Mouse (Mus musculus) CH12.LX (cell line): ENCODE measurements around the gene Kcnj15. TPM values are rescaled to one million over a fixed set of nuclear protein-coding genes. Genes with fewer than 3 reads are reported as not detected.

Source experiments
- DNase-seq: peaks from one replicate; pipeline ENCODE4 v3.0.0-alpha.2; 2013; ENCODE audit errors: extremely low read depth
- H3K27ac ChIP-seq: 2 replicates; pipeline ENCODE4 v1.5.1; 2012; ENCODE audit warnings: low read depth, mild to moderate bottlenecking, control low read depth, moderate library complexity; ENCODE audit not compliant: insufficient read depth
- H3K27me3 ChIP-seq: replicated peaks from 2 replicates; pipeline ENCODE3; 2012; ENCODE audit warnings: inconsistent platforms
- H3K36me3 ChIP-seq, 2 experiments: replicated peaks in 1 of 2; 2 replicates each; pipeline versions ENCODE3 to v1.6.1; 2012; ENCODE audit warnings: inconsistent platforms in 1 of 2, low read length in 1 of 2, mild to moderate bottlenecking in 1 of 2, mixed read lengths in 1 of 2, moderate library complexity in 1 of 2; ENCODE audit not compliant: control insufficient read depth in 1 of 2, insufficient read depth in 1 of 2
- H3K4me1 ChIP-seq, 2 experiments: 2 replicates each; pipeline ENCODE4 v1.6.1; 2012; ENCODE audit warnings: inconsistent platforms in 1 of 2, moderate library complexity in 1 of 2; ENCODE audit not compliant: insufficient read depth in 2 of 2, control insufficient read depth in 1 of 2
- H3K4me2 ChIP-seq: 2 replicates; pipeline ENCODE4 v1.6.1; 2012; ENCODE audit warnings: low read depth, mild to moderate bottlenecking, control low read depth; ENCODE audit not compliant: poor library complexity, insufficient read depth, severe bottlenecking
- H3K4me3 ChIP-seq, 3 experiments: fragments of 150-350 bp in 1 of 3; sonication (generic) in 1 of 3; replicated peaks in 1 of 3; 2 replicates each; pipeline versions ENCODE3 to v1.5.1; 2011 to 2012; ENCODE audit warnings: low read depth in 2 of 3, low read length in 2 of 3, mild to moderate bottlenecking in 2 of 3, moderate library complexity in 2 of 3, control low read depth in 1 of 3, improper control_type of control experiment in 1 of 3, inconsistent platforms in 1 of 3, mixed read lengths in 1 of 3; ENCODE audit not compliant: poor library complexity in 1 of 3
- H3K79me2 ChIP-seq: replicated peaks from 2 replicates; pipeline ENCODE4 v1.6.1; 2012; ENCODE audit warnings: mild to moderate bottlenecking, moderate library complexity; ENCODE audit not compliant: control insufficient read depth, poor library complexity, insufficient read depth, severe bottlenecking; ENCODE audit errors: extremely low read depth
- H3K9ac ChIP-seq: 2 replicates; pipeline ENCODE4 v1.6.1; 2012; ENCODE audit warnings: low read depth, mild to moderate bottlenecking, control low read depth, moderate library complexity; ENCODE audit not compliant: insufficient read depth
- H3K9me3 ChIP-seq: replicated peaks from 2 replicates; pipeline ENCODE3; 2012; ENCODE audit warnings: low read length, inconsistent platforms, mixed read lengths
- BHLHE40 ChIP-seq: IDR thresholded peaks from 2 replicates; pipeline ENCODE4 v1.6.1; 2011; ENCODE audit warnings: mild to moderate bottlenecking, low read depth, low read length, improper control_type of control experiment
- CHD1 ChIP-seq: IDR thresholded peaks from 2 replicates; pipeline ENCODE4 v1.6.1; 2012; ENCODE audit warnings: low read depth, low read length, improper control_type of control experiment, inconsistent platforms
- CTCF ChIP-seq, 2 experiments: IDR thresholded peaks in 1 of 2; conservative IDR thresholded peaks in 1 of 2; 2 replicates each; pipeline ENCODE4 v1.5.1; 2011 to 2012; ENCODE audit warnings: low read depth in 2 of 2, low read length in 2 of 2, improper control_type of control experiment in 1 of 2, inconsistent platforms in 1 of 2, mild to moderate bottlenecking in 1 of 2, moderate library complexity in 1 of 2
- E2F4 ChIP-seq: IDR thresholded peaks from 2 replicates; pipeline ENCODE4 v1.6.1; 2011; ENCODE audit warnings: low read depth, low read length, improper control_type of control experiment; ENCODE audit not compliant: insufficient replicate concordance
- ELF1 ChIP-seq: IDR thresholded peaks from 2 replicates; pipeline ENCODE4 v1.6.1; 2014; ENCODE audit warnings: low read depth, mild to moderate bottlenecking, inconsistent platforms, low read length, improper control_type of control experiment
- GABPA ChIP-seq: IDR thresholded peaks from 2 replicates; pipeline ENCODE4 v1.6.1; 2012; ENCODE audit warnings: low read depth, low read length, improper control_type of control experiment, inconsistent platforms; ENCODE audit not compliant: insufficient replicate concordance
- HCFC1 ChIP-seq: IDR thresholded peaks from 2 replicates; pipeline ENCODE4 v1.6.1; 2012; ENCODE audit warnings: low read depth, mild to moderate bottlenecking, inconsistent platforms, low read length, improper control_type of control experiment
- IRF4 ChIP-seq: IDR thresholded peaks from 2 replicates; pipeline ENCODE4 v1.6.1; 2014; ENCODE audit warnings: low read depth, mild to moderate bottlenecking, inconsistent platforms, low read length, improper control_type of control experiment
- JUN ChIP-seq: IDR thresholded peaks from 2 replicates; pipeline ENCODE4 v1.6.1; 2011; ENCODE audit warnings: low read depth, mild to moderate bottlenecking, low read length, improper control_type of control experiment, moderate library complexity; ENCODE audit not compliant: insufficient read depth
- KAT2A ChIP-seq: IDR thresholded peaks from 2 replicates; pipeline ENCODE4 v1.6.1; 2012; ENCODE audit warnings: low read length, improper control_type of control experiment, inconsistent platforms; ENCODE audit not compliant: insufficient replicate concordance
- MAFK ChIP-seq: IDR thresholded peaks from 2 replicates; pipeline ENCODE4 v1.6.1; 2011; ENCODE audit warnings: low read length, improper control_type of control experiment; ENCODE audit not compliant: insufficient replicate concordance
- MAZ ChIP-seq: IDR thresholded peaks from 2 replicates; pipeline ENCODE4 v1.6.1; 2012; ENCODE audit warnings: low read depth, mild to moderate bottlenecking, inconsistent platforms, low read length, improper control_type of control experiment, moderate library complexity
- MYC ChIP-seq: IDR thresholded peaks from 2 replicates; pipeline ENCODE4 v1.6.1; 2011; ENCODE audit warnings: low read depth, mild to moderate bottlenecking, improper control_type of control experiment, low read length
- NELFE ChIP-seq: IDR thresholded peaks from 2 replicates; pipeline ENCODE4 v1.6.1; 2011; ENCODE audit warnings: low read depth, low read length, improper control_type of control experiment
- RAD21 ChIP-seq: IDR thresholded peaks from 2 replicates; pipeline ENCODE4 v1.6.1; 2011; ENCODE audit warnings: low read depth, mild to moderate bottlenecking, low read length, improper control_type of control experiment, moderate library complexity
- RCOR1 ChIP-seq: conservative IDR thresholded peaks from 2 replicates; pipeline ENCODE4 v1.6.1; 2012; ENCODE audit warnings: low read depth, mild to moderate bottlenecking, inconsistent platforms, low read length, improper control_type of control experiment
- SIN3A ChIP-seq: IDR thresholded peaks from 2 replicates; pipeline ENCODE4 v1.6.1; 2012; ENCODE audit warnings: low read length, improper control_type of control experiment, inconsistent platforms
- SMC3 ChIP-seq: IDR thresholded peaks from 2 replicates; pipeline ENCODE4 v1.6.1; 2011; ENCODE audit warnings: low read depth, low read length, improper control_type of control experiment
- TBP ChIP-seq: conservative IDR thresholded peaks from 2 replicates; pipeline ENCODE4 v1.6.1; 2011; ENCODE audit warnings: low read depth, low read length, improper control_type of control experiment
- TCF12 ChIP-seq: IDR thresholded peaks from 2 replicates; pipeline ENCODE4 v1.6.1; 2014; ENCODE audit warnings: low read depth, mild to moderate bottlenecking, inconsistent platforms, low read length, improper control_type of control experiment
- USF1 ChIP-seq: IDR thresholded peaks from 2 replicates; pipeline ENCODE4 v1.6.1; 2014; ENCODE audit warnings: low read depth, mild to moderate bottlenecking, inconsistent platforms, low read length, improper control_type of control experiment
- ZC3H11A ChIP-seq: IDR thresholded peaks from 2 replicates; pipeline ENCODE4 v1.6.1; 2012; ENCODE audit warnings: low read depth, mild to moderate bottlenecking, inconsistent platforms, low read length, improper control_type of control experiment
- ZKSCAN1 ChIP-seq: IDR thresholded peaks from 2 replicates; pipeline ENCODE4 v1.6.1; 2012; ENCODE audit warnings: low read depth, inconsistent platforms, low read length, improper control_type of control experiment, borderline replicate concordance
- dilution Hi-C: fragments of 300-500 bp; cut with MboI; formaldehyde crosslinking; loops from 2 replicates; pipeline ENCODE4 v1.14.3; 2020; ENCODE audit warnings: low sequenced_read_pairs; ENCODE audit not compliant: extremely low pct_unique_long_range_greater_than_20kb, extremely low pct_ligation_motif_present
- in situ Hi-C: fragments of 300-500 bp; cut with MboI; formaldehyde crosslinking; loops from 3 replicates; pipeline ENCODE4 v1.14.3; 2019; ENCODE audit warnings: low sequenced_read_pairs, low pct_ligation_motif_present, low pct_unique_long_range_greater_than_20kb, mixed read lengths
- polyA plus RNA-seq: library from polyadenylated mRNA; unstranded; fragments of >175 nt; gene quantifications from 2 replicates; pipeline ENCODE4 v1.2.1, GENCODE M21; 2012; ENCODE audit warnings: low read depth; ENCODE audit not compliant: insufficient read length
- total RNA-seq, 2 experiments: library from RNA; depleted of rRNA; stranded (reverse); fragments of 300-350 nt in 1 of 2; fragments of >200 nt in 1 of 2; gene quantifications; 2 replicates each; pipeline ENCODE4 v1.2.3; 2012 to 2014

Kcnj15 gene
- total RNA-seq (2012; rRNA removed) (0.46 and 1.1 TPM in 2 replicates), total RNA-seq (2014; rRNA removed) (0.19 and 0.51 TPM in 2 replicates), polyA plus RNA-seq (0.11 and 0.37 TPM in 2 replicates)

DNA sequence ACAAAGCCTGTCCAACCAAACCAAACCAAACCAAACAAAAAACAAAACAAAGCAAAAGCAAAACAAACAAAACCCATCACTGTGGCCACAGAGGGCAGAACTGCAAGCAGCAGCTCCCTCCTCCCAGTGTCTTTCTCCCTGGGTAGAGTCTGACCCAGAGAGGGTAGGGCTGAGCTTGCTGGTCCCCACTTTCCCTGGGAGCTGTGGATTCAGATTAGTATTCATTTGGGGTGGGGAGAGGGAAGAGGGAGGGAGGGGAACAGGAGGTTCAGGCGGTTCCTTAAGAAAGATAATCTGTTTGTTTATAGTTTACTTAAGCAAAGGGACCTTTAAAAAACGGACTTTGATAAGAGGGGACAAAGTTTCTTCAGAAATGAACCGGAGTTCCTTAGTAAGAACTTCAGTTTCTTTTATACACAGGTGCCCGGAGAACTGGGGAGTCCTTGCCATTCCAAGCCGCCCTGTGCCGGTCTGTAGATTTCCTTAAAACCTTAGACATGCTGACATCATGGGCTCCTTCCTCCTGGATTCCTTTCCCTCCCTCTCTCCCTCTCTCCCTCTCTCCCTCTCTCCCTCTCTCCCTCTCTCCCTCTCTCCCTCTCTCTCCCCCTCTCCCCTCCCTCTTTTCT is at the start of gene Kcnj15:
Gene Kcnj15 (plus strand): TSS at position 293 of the 629 bp plus-strand sequence.
- no peaks in the 10 kb centered on the region for H3K36me3 ChIP-seq
- H3K79me2 ChIP-seq: no peaks in the 10 kb centered on the region
- in situ Hi-C loops (no loop called here), dilution Hi-C loops (no loop called here)
- peaks cover 5% of the 10 kb centered on the region for H3K27me3 ChIP-seq
- H3K9me3 ChIP-seq: peaks cover 3% of the 10 kb centered on the region
- no peak within 1 kb of the TSS for H3K4me3 ChIP-seq
- H3K9ac ChIP-seq: no peak within 1 kb of the TSS
- no peak within 1 kb of the TSS for H3K4me2 ChIP-seq
- H3K27ac ChIP-seq: no peak within 1 kb of the TSS
- TF ChIP-seq NELFE (no peak), GABPA (no peak)
- TF ChIP-seq, all 38 proteins: peak for 0
- peaks cover 2% of the 10 kb centered on the region in 2 experiments; a peak in 3 of 4 replicates for H3K4me1 ChIP-seq
- no peak for DNase-seq

DNA sequence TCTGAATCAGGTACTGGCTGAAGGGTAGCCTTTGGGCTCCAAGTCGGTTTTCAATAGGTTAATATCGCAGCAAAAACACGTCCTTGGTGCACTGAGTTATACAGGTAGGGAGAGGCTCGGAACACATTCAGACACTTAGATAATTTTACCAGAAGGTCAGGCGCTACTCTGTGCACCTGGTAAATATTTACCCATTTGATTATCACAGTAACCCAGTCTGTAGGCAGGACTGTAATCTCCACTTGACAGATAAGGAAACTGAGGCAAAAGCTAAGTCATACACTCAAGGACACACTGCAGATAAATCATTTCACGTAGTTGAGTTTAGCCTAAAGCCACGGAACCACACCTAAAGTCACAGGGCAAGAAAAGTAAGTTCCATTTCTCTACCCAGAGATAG is 49.1 kb upstream of the Kcnj15 start:
- H3K27me3 ChIP-seq: no peaks in the 10 kb centered on the region
- H3K9ac ChIP-seq: no peak overlapping the region
- H3K36me3 ChIP-seq: no peaks in the 10 kb centered on the region
- no peak for TF ChIP-seq SIN3A
- TF ChIP-seq, all 38 proteins: peak for 0
- Histone ChIP-seq H3K79me2 (no peaks in the 10 kb centered on the region), H3K4me3 (no peak overlapping the region), H3K4me1 (peaks cover 34 to 35% of the 10 kb centered on the region in 2 experiments), H3K27ac (no peak overlapping the region), H3K9me3 (no peaks in the 10 kb centered on the region), H3K4me2 (no peak overlapping the region)
- dilution Hi-C loops: no loop called here
- in situ Hi-C loops: loop anchor here (5.0 to 10.0 kb wide), 2 partner anchors 134 to 757 kb away; no protein-coding TSS in a partner anchor
- no peak for DNase-seq

DNA sequence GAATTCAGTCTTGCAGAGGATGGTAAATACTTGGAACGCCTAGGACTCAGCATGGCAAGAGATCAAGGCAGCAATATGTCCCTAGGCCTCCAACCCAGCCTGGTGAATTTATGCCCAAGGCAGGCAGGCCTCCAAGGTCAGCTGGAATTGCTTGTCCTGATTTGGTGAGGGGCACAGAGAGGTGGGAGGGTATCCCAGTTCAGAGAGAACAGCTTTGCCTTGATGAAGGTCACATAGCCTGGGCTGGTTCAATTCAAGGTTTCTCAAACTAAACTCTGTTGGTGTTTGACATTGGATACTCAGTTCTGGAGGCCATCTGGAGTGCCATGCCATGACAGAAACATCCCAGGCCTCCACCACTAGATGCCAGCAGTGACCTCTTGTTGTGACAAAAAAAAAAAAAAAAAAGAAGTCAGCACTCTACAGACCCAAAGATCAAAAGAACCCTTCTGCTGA is 48.3 kb upstream of the Kcnj15 start:
- H3K27me3 ChIP-seq: no peaks in the 10 kb centered on the region
- H3K4me2 ChIP-seq: no peak overlapping the region
- no peaks in the 10 kb centered on the region for H3K36me3 ChIP-seq
- in situ Hi-C loops: loop anchor here (5.0 to 10.0 kb wide), 2 partner anchors 133 to 756 kb away; no protein-coding TSS in a partner anchor
- DNase-seq: peak; percentile 54
- H3K4me3 ChIP-seq: no peak overlapping the region
- H3K4me1 ChIP-seq: peaks cover 30 to 33% of the 10 kb centered on the region in 2 experiments
- no peak overlapping the region for H3K27ac ChIP-seq
- H3K79me2 ChIP-seq: no peaks in the 10 kb centered on the region
- no peak overlapping the region for H3K9ac ChIP-seq
- H3K9me3 ChIP-seq: no peaks in the 10 kb centered on the region
- dilution Hi-C loops: no loop called here
- TF ChIP-seq JUN (peak; percentile 32; the same call in 1 of the 2 replicates), RAD21 (peak; percentile 99), ZKSCAN1 (peak; percentile 57; the same call in 1 of the 2 replicates), HCFC1 (peak; percentile 43; the same call in 1 of the 2 replicates), MAFK (peak; percentile 92), MAZ (peak; percentile 87; the same call in 1 of the 2 replicates), TBP (no peak), E2F4 (0 out of 2 replicates have a peak, but pooled peaks have one; percentile 34), MYC (peak; percentile 78; the same call in 1 of the 2 replicates), USF1 (no peak), CTCF (conservative IDR thresholded peaks at IDR 0.05 in 1 of 2, IDR thresholded peaks at IDR 0.05 in 1 of 2; ENCODE audit: low read depth in 2 of 2, low read length in 2 of 2) (peak; percentile 41 to 99; a peak in 3 of 4 replicates), CHD1 (no peak), TCF12 (0 out of 2 replicates have a peak, but pooled peaks have one; percentile 45), KAT2A (no peak), ELF1 (peak; percentile 36; the same call in 1 of the 2 replicates), BHLHE40 (peak; percentile 43; the same call in 1 of the 2 replicates), ZC3H11A (peak; percentile 99), RCOR1 (peak; percentile 60; the same call in 1 of the 2 replicates), SMC3 (peak; percentile 99), IRF4 (peak; percentile 66)
